Mouse (Mus musculus): ENCODE measurements around the gene Etfbkmt.
"Not testable (repeated sequence)": the region's sequence is repeated elsewhere in the genome, so short reads cannot be mapped to it uniquely, and the experiment has no call there.

Etfbkmt gene

DNA sequence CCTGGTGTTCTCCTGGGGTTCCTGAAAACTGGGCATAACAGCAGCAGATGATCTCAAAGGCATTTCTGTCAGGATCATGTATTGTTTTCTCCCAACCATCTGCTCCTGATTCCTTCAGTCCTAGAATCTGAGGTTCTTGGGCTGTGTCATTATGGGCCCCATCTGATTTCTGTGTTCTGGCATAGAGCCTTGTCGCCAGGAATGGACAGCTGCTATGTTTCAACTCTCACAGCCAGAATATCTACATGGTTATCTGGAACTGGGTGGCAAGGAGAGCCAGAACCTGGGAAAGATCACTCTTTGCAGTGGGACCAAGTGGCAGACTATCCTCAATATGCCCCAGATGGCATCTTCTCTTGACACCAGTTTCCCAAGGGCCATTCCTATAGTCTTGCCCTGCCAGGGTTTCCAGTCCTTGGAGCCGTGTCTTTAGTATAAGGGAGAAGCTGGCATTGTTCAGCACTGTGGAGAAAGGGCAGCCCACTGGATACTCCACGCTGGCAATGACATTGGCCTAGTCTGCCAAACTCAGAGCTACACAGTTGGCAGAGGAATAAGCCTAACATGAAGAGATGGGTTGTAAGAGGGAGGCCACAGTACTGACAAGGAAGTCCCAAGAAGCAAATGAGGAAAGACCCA lies 35.4 kb downstream of the Etfbkmt start:
- DNase-seq (ENCODE audit: low read depth in 1 of 2, low spot score in 2 of 2), result no peak

DNA sequence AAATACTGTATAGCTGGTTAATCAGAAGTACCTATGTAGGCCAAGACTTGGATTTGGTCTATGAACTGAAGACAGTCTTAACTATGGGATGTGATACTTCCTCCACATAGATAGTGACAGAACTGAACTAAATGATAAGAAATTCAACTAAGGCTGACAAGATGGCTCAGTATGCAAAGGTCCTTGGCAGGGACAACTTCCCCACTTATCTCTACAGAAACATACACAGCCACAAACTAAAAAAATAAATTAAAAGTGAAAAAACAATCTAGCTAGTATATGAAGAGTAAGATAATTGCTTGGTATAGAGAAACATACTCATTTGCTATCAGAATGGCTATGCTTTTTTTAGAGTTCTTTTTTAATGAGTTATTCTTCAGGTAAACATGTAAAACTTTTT lies 39.4 kb downstream of the Etfbkmt start:
- DNase-seq (ENCODE audit: low read depth in 1 of 2, low spot score in 2 of 2), result no peak

DNA sequence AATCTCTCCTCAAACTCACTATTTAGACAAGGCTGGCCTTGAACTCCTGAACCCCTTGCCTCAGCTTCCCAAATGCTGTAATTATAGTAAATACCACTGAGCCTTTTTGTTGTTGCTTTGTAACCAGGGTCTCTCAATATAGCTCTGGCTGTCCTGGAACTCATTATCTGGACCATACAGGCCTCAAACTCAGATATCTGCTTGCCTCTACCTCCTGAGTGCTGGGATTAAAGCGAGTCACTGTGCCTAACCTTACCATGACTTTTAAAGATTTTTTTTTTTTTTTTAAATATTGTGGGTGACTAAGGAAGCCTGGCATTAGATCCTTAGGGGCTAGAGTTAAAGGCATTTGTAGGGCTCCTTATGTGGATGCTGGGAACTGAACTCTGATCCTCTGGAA lies 44.4 kb downstream of the Etfbkmt start:
- DNase-seq (ENCODE audit: low read depth in 1 of 2, low spot score in 2 of 2), result no peak

DNA sequence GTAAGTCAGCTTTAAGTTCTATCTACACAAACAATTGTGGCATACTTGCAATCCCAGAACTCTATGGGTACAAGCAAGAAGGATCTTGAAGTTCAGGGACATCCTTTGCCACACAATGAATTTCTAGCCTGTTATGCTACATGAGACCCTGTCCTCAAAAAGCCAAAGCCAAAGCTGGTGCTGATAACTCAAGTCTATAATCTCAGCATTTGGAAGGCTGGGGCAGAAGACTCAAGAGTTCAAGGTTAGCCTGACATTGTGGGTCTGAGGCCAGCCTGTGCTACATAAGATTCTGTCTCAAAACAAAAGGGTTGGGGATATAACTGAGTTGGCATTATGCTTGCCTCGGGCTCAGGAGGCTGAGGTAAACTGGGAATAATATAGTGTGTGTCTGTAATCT lies 47.7 kb downstream of the Etfbkmt start:
- no peak for DNase-seq (ENCODE audit: low read depth in 1 of 2, low spot score in 2 of 2)

DNA sequence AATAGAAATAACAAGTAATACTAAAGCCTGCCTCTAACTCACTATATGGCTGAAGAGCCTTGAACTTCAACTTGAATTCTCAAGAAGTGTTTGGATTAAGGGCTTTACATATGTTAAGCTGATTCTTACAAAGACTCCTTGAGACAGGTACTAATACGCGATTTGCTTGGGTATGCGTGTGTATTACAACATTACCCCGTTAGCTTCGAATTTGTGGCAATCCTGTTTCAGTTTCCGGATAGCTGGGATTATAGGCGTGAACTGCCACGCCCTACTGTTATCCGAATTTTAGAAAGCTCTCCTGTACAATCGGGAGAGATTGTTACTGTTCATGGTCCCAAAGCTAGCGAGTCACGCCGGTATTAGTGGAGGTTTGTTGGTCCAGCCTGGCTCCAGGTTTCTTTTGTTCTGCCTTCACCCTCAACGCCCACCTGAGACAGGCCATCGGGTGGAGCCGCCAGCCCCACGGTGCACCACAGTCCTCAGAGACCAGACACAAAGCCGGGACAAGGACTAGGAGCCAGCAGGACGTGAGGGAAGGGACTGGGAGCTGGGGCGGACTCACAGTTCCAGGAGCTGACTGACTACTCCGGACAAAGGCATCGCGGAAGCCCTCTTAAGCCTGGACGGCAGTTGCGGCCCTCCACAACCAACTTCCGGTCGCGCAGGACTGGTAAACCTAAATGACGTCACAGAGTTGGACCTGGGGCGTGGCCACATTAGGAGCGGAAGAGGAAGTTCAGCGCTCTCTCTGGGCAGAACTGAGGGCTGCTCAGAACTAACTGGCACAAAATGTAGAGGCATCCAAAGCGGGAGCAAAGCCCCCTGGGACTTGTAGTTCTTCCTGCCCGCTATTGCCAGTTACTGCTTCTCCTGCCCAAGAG lies 48.6 kb downstream of the Etfbkmt start, which contains the start of gene Amn1:
Amn1 (minus strand) TSS at position 672 of the 884 bp plus-strand sequence.
- peak; percentile 94 to 96 for DNase-seq (ENCODE audit: low read depth in 1 of 2, low spot score in 2 of 2)

DNA sequence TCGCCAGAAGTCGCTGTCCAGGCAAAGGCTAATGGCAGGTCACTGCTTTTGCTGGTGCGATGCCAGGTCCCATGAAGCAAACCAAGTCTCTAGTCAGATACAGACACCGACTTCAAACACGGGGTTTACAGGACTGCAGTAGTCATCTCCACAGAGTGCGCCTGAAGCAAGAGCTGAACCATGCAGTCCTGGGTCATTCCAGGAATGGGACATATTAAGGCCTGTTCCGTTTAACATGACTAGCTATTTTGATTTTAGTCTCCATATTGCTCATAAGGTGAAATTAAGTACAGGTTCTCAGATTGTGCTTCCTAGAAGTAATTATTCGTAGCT lies 49.2 kb downstream of the Etfbkmt start:
- no peak for DNase-seq (ENCODE audit: low read depth in 1 of 2, low spot score in 2 of 2)

DNA sequence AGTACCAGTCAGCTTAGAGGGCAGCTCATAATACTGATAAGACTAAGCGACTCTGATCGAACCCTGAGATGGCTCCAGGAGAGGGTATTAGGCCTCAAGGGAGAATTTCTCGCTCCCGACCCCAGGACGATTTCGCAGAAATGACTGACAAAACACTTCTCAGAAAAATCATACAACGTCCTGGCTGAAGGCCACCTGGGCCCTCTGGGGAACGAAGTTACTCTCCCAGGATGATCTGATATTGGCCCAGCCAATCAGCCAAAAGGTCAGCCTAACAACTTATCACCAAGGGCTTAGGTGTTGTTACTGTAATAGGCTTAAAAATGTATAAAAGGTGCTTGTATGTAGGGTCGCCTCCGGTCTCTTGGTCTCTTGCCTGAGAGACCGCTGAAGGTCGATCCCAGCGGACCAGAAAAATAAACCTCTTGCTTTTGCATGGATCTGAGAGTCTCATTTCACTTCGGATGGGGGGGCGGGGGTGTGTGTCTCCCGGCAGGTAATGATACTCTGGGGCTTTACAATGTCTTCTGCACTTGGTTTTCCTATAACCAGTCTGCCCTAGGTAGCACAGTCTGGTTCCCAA lies 49.8 kb downstream of the Etfbkmt start:
- no peak for DNase-seq (ENCODE audit: low read depth in 1 of 2, low spot score in 2 of 2)

DNA sequence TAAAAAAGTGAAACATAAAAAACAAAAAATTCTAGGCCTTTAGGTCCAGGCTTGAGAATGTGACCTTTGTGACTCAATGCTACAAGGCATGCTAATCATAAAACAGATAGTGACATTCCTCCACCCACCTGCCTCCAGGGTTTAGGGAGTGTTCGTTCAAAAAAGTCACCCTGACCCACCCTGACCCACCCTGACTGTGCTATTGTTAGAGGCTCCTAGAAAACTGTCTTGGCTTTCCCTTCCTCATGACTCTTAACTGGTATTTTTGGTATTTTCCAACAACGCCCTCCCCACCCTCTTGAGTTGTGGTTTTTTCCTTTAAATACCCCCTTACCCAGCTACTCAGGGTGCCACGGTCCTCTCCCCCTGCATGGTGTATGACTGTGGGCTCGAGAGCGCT lies 52.3 kb downstream of the Etfbkmt start:
- not testable (repeated sequence) for DNase-seq (ENCODE audit: low read depth in 1 of 2, low spot score in 2 of 2)

DNA sequence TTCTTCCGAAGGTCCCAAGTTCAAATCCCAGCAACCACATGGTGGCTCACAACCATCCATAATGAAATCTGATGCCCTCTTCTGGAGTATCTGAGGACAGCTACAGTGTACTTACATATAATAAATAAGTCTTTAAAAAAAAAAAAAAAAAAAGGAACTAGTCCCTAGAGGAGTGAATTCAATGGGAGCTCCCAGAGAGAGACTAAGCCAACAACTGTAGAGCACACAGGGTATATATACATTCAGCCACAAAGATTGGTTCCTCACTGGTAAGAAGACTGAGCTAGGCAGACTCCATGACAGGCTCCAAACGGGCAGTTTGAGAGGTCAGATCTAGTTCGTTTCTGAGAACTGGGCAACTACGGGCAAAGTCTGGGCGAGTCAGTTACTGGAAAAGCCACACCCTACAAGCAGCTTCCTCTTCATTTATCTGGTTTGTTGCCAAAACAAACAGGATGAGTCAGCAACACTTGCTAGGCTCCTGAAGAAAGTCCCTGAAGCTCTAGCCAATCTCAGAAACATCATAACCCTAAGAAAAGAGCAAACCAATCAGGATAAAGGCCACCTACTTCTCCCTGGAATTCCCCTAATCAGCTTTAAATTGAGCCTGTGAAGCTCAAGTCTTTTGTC lies 53.7 kb downstream of the Etfbkmt start:
- DNase-seq (ENCODE audit: low read depth in 1 of 2, low spot score in 2 of 2), result peak; percentile 72 to 80

DNA sequence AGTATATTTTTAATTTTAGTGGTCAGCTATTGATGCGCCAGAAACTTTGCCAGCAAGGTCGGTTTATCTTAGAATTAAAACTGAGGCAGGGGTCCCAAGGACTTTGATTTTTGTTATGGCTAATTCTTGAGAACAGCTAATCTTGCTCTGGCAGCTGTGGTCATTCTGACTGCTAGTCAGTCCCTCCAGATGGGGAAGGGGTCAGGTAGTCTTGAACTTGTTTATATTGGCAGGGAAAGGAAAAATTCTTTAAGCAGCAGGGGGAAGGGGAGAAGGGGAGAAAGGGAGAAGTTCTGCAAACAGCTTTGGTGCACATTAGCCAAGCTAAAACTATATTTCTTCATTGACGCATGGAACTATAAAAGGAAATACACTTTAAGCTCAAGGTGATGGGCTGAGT lies 57.5 kb downstream of the Etfbkmt start:
- no peak for DNase-seq (ENCODE audit: low read depth in 1 of 2, low spot score in 2 of 2)

DNA sequence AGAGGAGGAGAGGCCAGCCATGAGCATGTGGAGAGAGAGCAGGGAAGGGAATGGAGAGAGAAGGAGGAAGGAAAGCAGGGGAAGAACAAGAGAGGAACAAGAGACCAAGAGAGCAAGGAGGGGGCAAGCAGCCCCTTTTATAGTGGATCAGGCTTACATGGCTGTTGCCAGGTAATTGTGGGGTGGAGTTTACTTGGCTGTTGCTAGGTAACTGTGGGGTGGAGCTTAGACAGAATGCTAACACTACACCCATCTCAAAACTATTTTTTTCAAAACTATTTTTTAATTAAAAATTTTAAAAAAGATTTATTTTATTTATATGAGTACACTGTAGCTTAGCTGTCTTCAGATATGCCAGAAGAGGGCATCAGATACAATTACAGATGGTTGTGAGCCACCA lies 58.9 kb downstream of the Etfbkmt start:
- no peak for DNase-seq (ENCODE audit: low read depth in 1 of 2, low spot score in 2 of 2)

Measured in monocyte, adult 2 months (primary cell).